Mouse (Mus musculus) testis, postnatal 10 days (tissue): Measurements from ENCODE around the gene Idh2.
A peak's percentile ranks its signal among the peaks of the same experiment; 100 is the strongest.
"Not testable (repeated sequence)": the region's sequence is repeated elsewhere in the genome, so short reads cannot be mapped to it uniquely, and the experiment has no call there.

Experiments
- DNase-seq: peaks from one replicate; pipeline ENCODE4 v3.0.0; 2021; ENCODE audit warnings: low spot score

The Idh2 gene

DNA sequence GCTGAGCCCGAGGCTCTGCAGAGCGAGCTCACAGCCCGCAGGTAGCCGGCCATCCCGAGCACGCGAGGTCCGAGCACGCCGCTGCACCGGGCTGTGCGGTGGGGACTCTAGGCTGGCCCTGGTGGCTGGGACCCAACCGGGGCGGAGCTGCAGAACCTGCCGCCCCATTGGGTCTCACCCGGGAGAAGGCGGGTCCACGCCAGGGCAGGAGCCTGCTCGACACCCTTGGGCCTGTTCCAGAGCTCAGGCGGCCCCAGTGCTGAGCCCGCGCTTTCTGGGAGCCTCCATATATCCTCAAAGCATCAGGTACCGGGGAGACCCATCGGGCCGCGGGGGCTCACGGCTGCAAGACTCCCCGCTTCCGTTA lies at the start of gene Idh2:
Gene Idh2, minus strand, starts transcription at position 169 of the 367 bp plus-strand sequence.
- peak; percentile 92 for DNase-seq

GRCm38 (mm10) chr7:80160945-80161306 lies 45.7 kb upstream of the Idh2 start:
- peak; percentile 81 for DNase-seq

DNA sequence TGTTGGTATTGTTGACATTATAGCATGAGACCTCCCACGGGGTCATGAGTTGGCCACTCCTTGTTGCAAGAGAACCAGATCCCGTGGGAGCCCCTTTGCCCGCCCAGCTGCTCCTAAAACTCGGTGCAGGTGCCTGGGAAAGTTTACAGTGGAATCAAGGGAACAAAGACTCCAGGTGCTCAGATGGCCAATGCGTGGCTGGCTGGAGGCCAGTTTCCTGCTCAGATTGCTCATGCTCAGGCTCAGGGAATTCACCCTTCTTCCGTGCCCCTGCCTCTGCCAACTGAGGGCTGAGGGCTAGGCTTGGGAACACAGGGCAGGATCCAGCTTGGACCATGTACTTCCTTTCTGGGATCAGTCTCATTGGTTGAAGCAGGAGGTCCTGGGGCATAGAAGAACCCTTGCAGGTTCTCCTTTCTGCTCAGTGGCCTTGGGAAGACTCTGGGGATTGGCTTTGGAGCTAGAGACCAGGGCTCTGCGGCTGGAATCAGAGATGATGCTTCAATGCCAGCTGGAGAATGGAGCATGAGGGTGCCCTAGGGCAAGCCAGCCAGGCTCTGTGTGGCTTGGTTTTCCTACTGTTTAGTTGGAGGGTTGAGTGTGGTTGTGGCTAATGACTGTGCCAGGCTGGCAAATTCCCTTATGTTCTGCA lies 45.2 kb upstream of the Idh2 start:
- DNase-seq = peak; percentile 51

DNA sequence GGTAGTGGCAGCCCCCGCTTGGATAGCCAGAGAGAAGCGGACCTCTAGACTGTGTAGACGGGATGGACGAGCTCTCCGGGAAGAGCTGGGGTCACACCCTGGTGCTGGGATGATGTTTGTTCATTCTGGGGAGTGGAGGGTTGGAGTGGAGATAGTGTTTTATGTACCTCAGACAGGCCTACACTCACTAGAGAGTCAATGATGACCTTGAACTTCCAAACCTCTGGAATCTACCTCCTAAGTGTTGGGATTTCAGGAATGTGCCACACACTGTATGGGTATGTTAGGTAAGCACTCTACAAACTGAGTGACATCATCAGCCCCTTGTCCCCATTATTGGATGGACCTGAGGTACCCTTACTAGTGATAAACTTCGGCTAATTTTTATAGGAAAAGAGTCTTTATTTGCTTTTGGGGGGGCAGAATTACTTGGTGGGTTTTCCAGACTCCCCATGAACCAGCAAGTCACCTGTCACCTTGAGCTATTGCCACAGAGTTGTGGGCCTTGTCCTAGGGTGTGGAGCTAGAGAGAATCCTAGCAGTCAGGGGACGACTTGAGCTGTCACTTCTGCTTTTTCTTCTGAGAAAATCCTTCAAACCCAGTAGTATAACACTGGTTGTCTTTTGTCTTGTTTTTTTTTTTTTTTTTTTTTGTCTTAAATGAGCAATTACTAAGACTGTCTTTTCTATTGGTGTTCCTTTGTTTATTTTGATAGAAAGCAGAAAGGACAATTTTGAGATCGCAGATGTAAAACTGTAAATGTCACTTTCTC lies 43.5 kb upstream of the Idh2 start:
- no peak for DNase-seq

DNA sequence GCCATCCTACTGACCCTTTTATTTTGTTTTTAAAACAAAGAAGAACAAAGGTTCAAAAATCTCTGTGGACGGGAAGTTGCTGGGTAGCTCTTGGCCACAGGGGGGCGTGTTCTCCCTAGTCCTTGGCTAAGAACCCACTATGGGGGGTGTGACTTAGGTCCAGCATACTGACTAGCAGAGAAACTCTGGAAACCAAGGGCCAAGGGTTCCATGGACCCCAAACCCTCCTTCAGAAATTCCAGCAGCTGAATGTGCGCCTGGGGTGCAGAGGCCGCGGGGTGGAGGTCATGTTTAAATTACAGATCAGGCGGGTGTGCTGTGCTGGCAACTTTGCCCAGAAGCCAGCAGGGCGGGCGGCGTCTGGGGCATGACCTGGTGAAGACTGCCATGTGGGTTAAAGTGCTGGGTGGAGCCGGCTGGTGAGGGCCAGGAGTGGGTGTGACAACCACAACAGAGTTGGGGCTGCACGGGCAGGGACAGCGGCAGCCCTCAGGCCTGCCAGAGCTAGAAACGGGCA lies 41.6 kb upstream of the Idh2 start:
- peak; percentile 76 for DNase-seq

- no peak for DNase-seq
These were observed 39.5 kb upstream of the Idh2 start for GRCm38 (mm10) chr7:80154689-80155088.

DNA sequence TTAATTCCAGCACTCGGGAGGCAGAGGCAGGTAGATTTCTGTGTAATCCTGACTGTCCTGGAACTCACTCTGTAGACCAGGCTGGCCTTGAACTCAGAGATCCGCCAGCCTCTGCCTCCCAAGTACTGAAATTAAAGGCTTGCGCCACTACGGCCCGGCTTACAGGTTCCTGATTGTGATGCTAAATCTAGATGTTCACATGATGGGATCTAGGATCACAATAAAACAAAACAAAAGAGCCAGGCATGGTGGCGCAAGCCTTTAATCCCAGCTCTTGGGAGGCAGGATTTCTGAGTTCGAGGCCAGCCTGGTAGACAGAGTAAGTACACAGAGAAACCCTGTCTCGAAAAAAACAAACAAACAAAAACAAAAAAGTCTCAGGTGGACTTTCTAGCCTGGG lies 37.6 kb upstream of the Idh2 start:
- no peak for DNase-seq

DNA sequence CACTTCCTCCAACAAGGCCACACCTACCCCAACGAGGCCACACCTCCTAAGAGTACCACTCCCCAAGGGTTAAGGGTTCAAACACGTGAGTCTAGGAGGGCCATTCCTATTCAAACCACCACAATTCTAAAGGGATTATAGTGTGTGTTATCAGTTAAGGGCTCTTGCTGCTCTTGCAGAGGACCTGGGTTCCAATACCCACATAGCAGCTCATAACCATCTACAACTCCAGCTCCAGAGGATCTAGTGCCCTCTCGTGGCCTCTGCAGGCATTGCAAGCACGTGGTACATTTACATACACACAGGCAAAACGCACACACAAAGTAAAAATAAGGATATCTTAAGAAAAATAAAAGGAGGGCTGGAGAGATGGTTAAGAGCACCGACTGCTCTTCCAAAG lies 37.0 kb upstream of the Idh2 start:
- peak; percentile 52 for DNase-seq

- DNase-seq = peak; percentile 75
These were observed 34.2 kb upstream of the Idh2 start for GRCm38 (mm10) chr7:80149356-80149755.

GRCm38 (mm10) chr7:80146077-80146476 lies 30.9 kb upstream of the Idh2 start:
- no peak for DNase-seq

GRCm38 (mm10) chr7:80144695-80145094 lies 29.5 kb upstream of the Idh2 start:
- no peak for DNase-seq

DNA sequence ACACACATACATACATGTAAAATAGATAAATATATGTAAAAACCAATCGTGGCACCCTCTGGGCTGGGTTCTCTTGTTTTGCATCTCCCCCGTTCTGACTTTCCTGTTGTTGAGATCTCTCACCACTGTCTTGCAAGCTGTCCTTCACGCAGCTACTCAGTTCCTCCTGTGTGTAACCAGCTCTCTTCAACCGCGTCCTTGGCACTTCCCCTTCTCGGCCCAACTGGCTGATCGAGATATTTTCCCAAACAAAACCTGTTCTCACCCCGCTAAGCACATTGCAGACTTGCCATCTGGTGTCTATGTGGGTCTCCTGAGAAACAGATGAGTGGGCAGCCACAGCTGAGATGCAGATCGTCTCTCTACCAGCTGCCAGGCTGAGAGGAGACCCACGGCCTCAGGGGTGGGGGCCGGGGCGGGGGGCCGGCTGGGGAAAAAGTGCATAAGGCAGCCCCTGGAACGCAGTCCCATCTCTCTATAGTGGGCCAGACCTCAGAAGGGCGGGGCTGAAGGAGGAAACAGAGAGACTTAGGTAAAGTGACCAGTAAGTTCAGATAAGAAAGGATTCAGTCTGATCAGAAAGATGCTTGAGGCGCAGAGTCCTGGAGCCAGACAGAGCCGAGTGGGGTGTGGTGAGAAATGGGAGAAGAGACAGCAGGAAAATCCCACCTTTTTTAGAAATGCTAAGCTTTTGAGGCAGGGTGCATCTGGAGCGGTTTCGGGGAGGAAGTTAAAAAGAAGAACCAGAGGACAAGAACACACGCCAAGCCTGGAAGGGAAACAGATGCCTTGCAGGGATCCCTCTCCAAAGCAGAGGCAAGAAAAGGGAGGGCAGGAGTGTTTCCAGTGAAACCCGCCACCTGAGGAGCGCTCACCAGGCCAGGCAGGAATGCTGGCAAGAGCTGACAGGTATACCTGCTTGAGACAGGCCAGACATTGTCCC lies 28.4 kb upstream of the Idh2 start:
- no peak for DNase-seq

- peak; percentile 86 for DNase-seq
These were observed 25.6 kb upstream of the Idh2 start for GRCm38 (mm10) chr7:80140815-80141214.

- DNase-seq = no peak
These were observed 23.2 kb upstream of the Idh2 start for GRCm38 (mm10) chr7:80138375-80138774.

DNA sequence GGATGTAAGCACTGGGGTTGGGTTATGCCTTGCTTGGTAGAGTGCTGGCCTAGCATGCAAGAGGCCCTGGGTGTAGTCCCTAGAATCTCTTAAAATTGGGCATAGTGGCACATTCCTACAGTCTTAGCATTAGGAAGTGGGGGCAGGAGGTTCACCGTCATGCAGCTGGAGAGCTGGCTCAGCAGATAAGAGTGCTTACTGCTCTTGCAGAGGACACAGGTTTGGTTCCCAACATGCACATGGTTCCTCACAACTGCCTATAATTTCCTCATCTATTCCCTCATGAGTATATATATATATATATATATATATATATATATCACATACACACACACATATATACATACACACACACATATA lies 20.0 kb upstream of the Idh2 start:
- DNase-seq = no peak

- DNase-seq = peak; percentile 91
These were observed 19.4 kb upstream of the Idh2 start for GRCm38 (mm10) chr7:80134454-80135172.

DNA sequence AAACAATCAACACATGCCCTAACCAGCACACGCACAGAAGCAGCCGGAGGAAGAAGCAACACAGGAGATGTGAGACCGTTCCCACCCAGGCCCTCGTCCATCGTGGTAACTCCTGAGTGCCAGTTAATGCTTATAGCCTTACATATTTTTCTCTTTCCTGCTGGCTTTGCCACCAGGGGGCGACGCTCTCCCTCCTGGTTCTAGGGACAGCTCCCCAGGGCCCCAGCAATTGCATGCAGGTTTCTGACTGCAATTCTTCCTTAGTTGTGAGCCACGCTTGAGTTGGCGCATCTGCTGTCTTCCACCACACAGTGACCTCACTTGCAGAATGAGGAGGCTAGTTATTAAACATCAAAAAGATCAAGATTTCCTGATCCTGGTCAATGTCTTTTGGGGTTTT lies 17.3 kb upstream of the Idh2 start:
- DNase-seq = peak; percentile 77

DNA sequence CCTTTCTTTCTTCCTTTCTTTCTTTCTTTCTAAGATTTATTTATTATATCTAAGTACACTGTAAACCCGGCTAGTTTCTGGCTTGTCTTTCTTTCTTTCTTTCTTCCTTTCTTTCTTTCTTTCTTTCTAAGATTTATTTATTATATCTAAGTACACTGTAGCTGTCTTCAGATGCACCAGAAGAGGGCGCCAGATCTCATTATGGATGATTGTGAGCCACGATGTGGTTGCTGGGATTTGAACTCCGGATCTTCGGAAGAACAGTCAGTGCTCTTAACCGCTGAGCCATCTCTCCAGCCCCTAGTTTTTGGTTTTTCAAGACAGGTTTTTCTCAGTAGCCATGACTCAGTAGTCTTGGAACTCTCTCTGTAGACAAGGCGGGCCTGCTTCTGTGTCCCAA lies 16.1 kb upstream of the Idh2 start:
- DNase-seq = not testable (repeated sequence)

- no peak for DNase-seq
These were observed 15.3 kb upstream of the Idh2 start for GRCm38 (mm10) chr7:80130344-80131055.

DNA sequence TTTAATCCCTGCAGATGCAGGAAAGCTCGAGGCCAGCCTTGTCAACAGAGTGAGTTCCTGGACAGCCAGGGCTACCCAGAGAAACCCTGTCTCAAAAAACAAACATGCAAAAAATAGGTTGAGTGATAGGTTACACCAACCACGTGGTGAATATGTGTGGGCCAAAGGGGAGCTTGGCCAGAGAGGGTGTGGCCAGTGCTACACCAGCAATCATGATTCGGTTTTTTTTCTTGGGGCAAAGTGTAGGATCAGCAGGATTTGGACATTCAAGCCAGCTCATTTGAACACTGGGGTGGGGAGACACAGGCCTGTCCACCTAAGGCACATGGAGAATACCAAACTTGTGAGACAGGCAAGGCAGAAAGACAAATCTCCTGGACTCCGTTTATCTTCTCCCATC lies 14.1 kb upstream of the Idh2 start:
- no peak for DNase-seq

- no peak for DNase-seq
These were observed 8.5 kb upstream of the Idh2 start for GRCm38 (mm10) chr7:80123672-80124071.
